ENCODE assay signal across 19 mouse cellular contexts in the genomic region with DNA sequence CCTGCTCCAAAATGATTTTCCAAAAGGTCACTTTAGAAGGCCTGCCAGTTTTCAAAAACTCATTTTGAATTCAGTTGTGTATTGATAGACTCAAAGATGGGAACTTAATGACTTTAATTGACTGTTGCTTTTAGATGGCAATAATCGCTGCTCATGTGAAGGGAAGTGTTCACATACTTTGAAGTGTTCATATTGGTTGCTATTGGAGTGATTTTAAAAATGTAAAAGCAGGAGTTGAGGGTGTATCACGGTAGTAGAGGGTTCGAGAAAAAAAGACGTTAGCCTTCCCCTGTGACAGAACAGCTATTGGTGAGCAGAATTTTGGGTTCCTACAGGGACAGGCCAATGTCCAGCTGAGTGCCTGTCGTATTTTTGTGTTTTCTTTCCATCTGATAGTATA. TPM values are rescaled to one million over a fixed set of nuclear protein-coding genes. Genes with fewer than 3 reads are reported as not detected.
DNase-seq lines count a peak whose midpoint lies in the region; ATAC-seq and TF ChIP-seq lines count a peak whose summit lies in the region.
"Had no signal": no experiment of that assay in that cellular context is flagged by ENCODE, and none has a peak within 500 bp of the region (broad histone marks: within the 10 kb centered on the region; RNA-seq: fewer than 3 reads in every experiment).

Gene Acsm5, plus strand, starts transcription at position 301 of the 400 bp plus-strand sequence.

- H3K4me2 ChIP-seq in heart, embryonic 11.5 days, result no peak within 1 kb of the TSS
- no peak within 1 kb of the TSS for H3K4me2 ChIP-seq in liver, embryonic 11.5 days
- H3K4me2 ChIP-seq: embryonic facial prominence, embryonic 13.5 days; embryonic facial prominence, embryonic 15.5 days; forebrain, embryonic 12.5 days had no signal

- no peaks in the 10 kb centered on the region for H3K79me2 ChIP-seq in liver, adult 2 months (ENCODE audit: control insufficient read depth, insufficient read depth, low read length)

- H3K9me3 ChIP-seq in heart, embryonic 11.5 days (replicated peaks; ENCODE audit: control insufficient read depth, low read length), result no peaks in the 10 kb centered on the region
- H3K9me3 ChIP-seq in liver, embryonic 11.5 days (ENCODE audit: control insufficient read depth, low read length), result no peaks in the 10 kb centered on the region
- H3K9me3 ChIP-seq: embryonic facial prominence, embryonic 13.5 days; embryonic facial prominence, embryonic 15.5 days; forebrain, embryonic 10.5 days; forebrain, embryonic 12.5 days had no signal

- no peak for TF ChIP-seq POLR2A in liver, adult 2 months (IDR thresholded peaks at IDR 0.05; ENCODE audit: extremely low read depth, insufficient read depth, low read length)

- H3K36me3 ChIP-seq in heart, embryonic 11.5 days (ENCODE audit: control insufficient read depth, insufficient read depth, low read length), result no peaks in the 10 kb centered on the region
- H3K36me3 ChIP-seq in liver, adult 2 months (ENCODE audit: control insufficient read depth, insufficient read depth, low read length), result peaks cover 8% of the 10 kb centered on the region
- H3K36me3 ChIP-seq in liver, embryonic 11.5 days (ENCODE audit: control insufficient read depth, insufficient read depth, low read length), result no peaks in the 10 kb centered on the region
- H3K36me3 ChIP-seq: embryonic facial prominence, embryonic 13.5 days; embryonic facial prominence, embryonic 15.5 days; forebrain, embryonic 10.5 days; forebrain, embryonic 12.5 days had no signal

- no peak within 1 kb of the TSS for H3K9ac ChIP-seq in heart, embryonic 11.5 days (ENCODE audit: low read depth, low read length)
- no peak within 1 kb of the TSS for H3K9ac ChIP-seq in liver, adult 2 months (ENCODE audit: low read depth, low read length)
- no peak within 1 kb of the TSS for H3K9ac ChIP-seq in liver, embryonic 11.5 days (ENCODE audit: low read depth, low read length)
- H3K9ac ChIP-seq: embryonic facial prominence, embryonic 13.5 days; embryonic facial prominence, embryonic 15.5 days; forebrain, embryonic 12.5 days had no signal

- 73% methylated on average over 5 of the region's 5 CpGs for WGBS in heart, embryonic 11.5 days (ENCODE audit: insufficient replicate concordance)
- 73% methylated on average over 5 of the region's 5 CpGs for WGBS in liver, adult 2 months
- WGBS in liver, embryonic 11.5 days, result 70% methylated on average over 5 of the region's 5 CpGs

- H3K4me3 ChIP-seq in heart, embryonic 11.5 days (ENCODE audit: low read depth, low read length), result no peak within 1 kb of the TSS
- H3K4me3 ChIP-seq in liver, adult 2 months (ENCODE audit: insufficient read depth, low read depth, low read length), result no peak within 1 kb of the TSS
- H3K4me3 ChIP-seq in liver, embryonic 11.5 days (ENCODE audit: low read depth, low read length), result no peak within 1 kb of the TSS
- H3K4me3 ChIP-seq: embryonic facial prominence, embryonic 13.5 days; embryonic facial prominence, embryonic 15.5 days; erythroblast, embryonic 14.5 days; forebrain, embryonic 10.5 days; forebrain, embryonic 12.5 days had no signal

- H3K27me3 ChIP-seq in heart, embryonic 11.5 days (ENCODE audit: control insufficient read depth, insufficient read depth, low read length), result no peaks in the 10 kb centered on the region
- H3K27me3 ChIP-seq in liver, adult 2 months (ENCODE audit: control insufficient read depth, insufficient read depth, low read length), result no peaks in the 10 kb centered on the region
- no peaks in the 10 kb centered on the region for H3K27me3 ChIP-seq in liver, embryonic 11.5 days (replicated peaks; ENCODE audit: control insufficient read depth, insufficient read depth, low read length)
- H3K27me3 ChIP-seq: embryonic facial prominence, embryonic 13.5 days; forebrain, embryonic 12.5 days had no signal

- TF ChIP-seq CTCF in liver, adult 2 months (IDR thresholded peaks at IDR 0.05; ENCODE audit: low read depth, low read length), result no peak

- ATAC-seq in heart, embryonic 11.5 days (replicated peaks; ENCODE audit: insufficient number of reproducible peaks, low FRiP score, low TSS enrichment), result no peak
- ATAC-seq in liver, embryonic 11.5 days (replicated peaks; ENCODE audit: low FRiP score), result no peak
- ATAC-seq: forebrain, embryonic 14.5 days; forebrain, embryonic 16.5 days had no signal

- H3K4me1 ChIP-seq in heart, embryonic 11.5 days (ENCODE audit: control insufficient read depth, insufficient read depth, low read length), result no peaks in the 10 kb centered on the region
- H3K4me1 ChIP-seq in liver, adult 2 months (ENCODE audit: control insufficient read depth, insufficient read depth, low read length), result peaks cover 22% of the 10 kb centered on the region
- no peaks in the 10 kb centered on the region for H3K4me1 ChIP-seq in liver, embryonic 11.5 days (replicated peaks; ENCODE audit: control insufficient read depth, insufficient read depth, low read length)
- H3K4me1 ChIP-seq: embryonic facial prominence, embryonic 13.5 days; embryonic facial prominence, embryonic 15.5 days; forebrain, embryonic 10.5 days; forebrain, embryonic 12.5 days had no signal

- no peak for DNase-seq in heart, adult 18-20 months
- DNase-seq in heart, adult 8-10 months (ENCODE audit: low spot score), result no peak
- DNase-seq in heart, adult 11 months, result no peak
- DNase-seq in liver, adult 2 months (ENCODE audit: extremely low read depth, low read depth, low spot score), result no peak
- DNase-seq in liver, embryonic 11.5 days (ENCODE audit: low spot score), result no peak

- no peak within 1 kb of the TSS for H3K27ac ChIP-seq in heart, embryonic 11.5 days (ENCODE audit: low read depth, low read length)
- H3K27ac ChIP-seq in liver, adult 2 months (replicated peaks; ENCODE audit: insufficient read depth, low read depth, low read length), result no peak within 1 kb of the TSS
- no peak within 1 kb of the TSS for H3K27ac ChIP-seq in liver, embryonic 11.5 days (ENCODE audit: low read depth, low read length)
- H3K27ac ChIP-seq: embryonic facial prominence, embryonic 13.5 days; embryonic facial prominence, embryonic 15.5 days; forebrain, embryonic 10.5 days; forebrain, embryonic 12.5 days had no signal

RNA-seq across cellular contexts. Expression of gene Acsm5, which starts in this region (rescaled TPM):
- total RNA-seq in heart, adult 18-20 months (2021), result 10 to 100 TPM; 19.8 to 21.8 TPM
- polyA plus RNA-seq in heart, embryonic 11.5 days (2014; fragmentation: Nextera tagmentation; extraction: Ambion mirVana), result not detected in 2 replicates
- total RNA-seq in heart, adult 8-10 months (2022), result 10 to 100 TPM; 17.1 to 31.6 (median 30.0) TPM
- 104 and 109 TPM in 2 replicates for total RNA-seq in liver, adult 2 months (2014; rRNA removed)
- polyA plus RNA-seq in liver, adult 2 months (2012; rRNA removed), result 86.9 and 127 TPM in 2 replicates
- not detected in 2 replicates for polyA plus RNA-seq in liver, embryonic 11.5 days (2014; fragmentation: Nextera tagmentation; extraction: Ambion mirVana)
- total RNA-seq: common myeloid progenitor, adult 5-6 weeks; ES-E14; MEL had no signal
- polyA plus RNA-seq: brain, embryonic 14.5 days; C2C12; embryonic facial prominence, embryonic 11.5 days; embryonic facial prominence, embryonic 13.5 days; embryonic facial prominence, embryonic 15.5 days; erythroblast, embryonic 14.5 days; forebrain, embryonic 10.5 days; forebrain, embryonic 12.5 days; forebrain, embryonic 14.5 days; forebrain, embryonic 16.5 days had no signal

Comparison
In these comparisons a context has a peak if more than half of its experiments do, and no peak if none do; other contexts are left out.
1. RNA of gene Acsm5 (polyA plus RNA-seq): 86.9 to 127 TPM in liver, adult 2 months; not detected in heart, embryonic 11.5 days and not detected in liver, embryonic 11.5 days; every median in the first group is over 10 times any median in the second.